Mouse (Mus musculus) urinary bladder, postnatal 36 days (tissue): ENCODE measurements around the gene Wdr76.
"Not testable (repeated sequence)": the region's sequence is repeated elsewhere in the genome, so short reads cannot be mapped to it uniquely, and the experiment has no call there.

Experiments used
- DNase-seq, 2 experiments: peaks; one replicate each; pipeline ENCODE4 v3.0.0; 2022; ENCODE audit warnings: low spot score in 2 of 2, mixed read lengths in 1 of 2

Gene Wdr76

DNA sequence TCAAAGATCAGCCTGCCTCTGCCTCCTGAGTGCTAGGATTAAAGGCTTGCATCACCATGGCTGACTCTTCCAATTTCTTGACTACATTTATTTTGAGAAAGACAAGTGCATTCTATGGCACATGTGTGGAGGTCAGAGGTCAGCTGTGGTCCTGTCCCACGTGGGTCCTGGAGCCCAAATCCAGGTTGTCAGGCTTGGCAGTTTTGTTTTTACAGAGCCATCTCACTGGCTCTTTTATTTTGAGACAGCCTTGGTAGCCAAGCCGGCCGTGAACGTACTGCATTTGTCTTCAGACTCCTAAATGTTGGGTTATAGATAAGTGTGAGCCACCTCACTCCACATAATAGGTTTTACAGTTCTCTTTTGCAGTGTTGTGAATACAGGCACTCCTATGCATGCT, 12.2 kb downstream of the Wdr76 start:
- DNase-seq: not testable (repeated sequence)

DNA sequence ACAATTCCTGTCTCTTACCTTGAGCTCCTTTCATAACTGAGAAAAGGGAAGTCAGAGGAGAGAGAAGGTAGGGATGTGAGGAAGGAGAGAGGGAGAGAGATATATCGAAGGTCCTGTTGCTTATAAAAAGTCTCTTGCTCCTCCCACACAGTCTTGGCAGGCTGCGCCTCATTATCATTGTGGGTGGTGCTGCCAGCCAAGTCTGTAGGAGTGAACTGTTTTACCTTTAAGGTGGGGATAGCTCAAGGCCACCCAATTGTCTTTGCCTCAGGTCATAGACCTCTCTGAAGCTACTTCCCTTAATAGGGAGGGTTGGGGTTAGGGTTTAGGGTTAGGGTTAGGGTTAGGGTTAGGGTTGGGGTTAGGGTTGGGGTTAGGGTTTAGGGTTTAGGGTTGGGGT, 15.5 kb downstream of the Wdr76 start:
- DNase-seq: no peak

DNA sequence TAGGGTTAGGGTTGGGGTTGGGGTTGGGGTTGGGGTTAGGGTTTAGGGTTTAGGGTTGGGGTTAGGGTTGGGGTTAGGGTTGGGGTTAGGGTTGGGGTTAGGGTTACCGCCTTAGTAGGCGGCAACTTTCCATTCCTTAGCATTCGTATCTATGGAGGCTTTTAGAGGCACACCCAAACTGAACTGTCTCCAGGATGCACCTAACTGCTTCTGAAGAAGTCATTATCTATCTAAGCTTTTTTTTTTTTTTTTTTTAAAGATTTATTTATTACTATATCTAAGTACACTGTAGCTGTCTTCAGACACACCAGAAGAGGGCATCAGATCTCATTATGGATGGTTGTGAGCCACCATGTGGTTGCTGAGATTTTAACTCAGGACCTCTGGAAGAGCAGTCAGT, 16.3 kb downstream of the Wdr76 start:
- DNase-seq: not testable (repeated sequence)

DNA sequence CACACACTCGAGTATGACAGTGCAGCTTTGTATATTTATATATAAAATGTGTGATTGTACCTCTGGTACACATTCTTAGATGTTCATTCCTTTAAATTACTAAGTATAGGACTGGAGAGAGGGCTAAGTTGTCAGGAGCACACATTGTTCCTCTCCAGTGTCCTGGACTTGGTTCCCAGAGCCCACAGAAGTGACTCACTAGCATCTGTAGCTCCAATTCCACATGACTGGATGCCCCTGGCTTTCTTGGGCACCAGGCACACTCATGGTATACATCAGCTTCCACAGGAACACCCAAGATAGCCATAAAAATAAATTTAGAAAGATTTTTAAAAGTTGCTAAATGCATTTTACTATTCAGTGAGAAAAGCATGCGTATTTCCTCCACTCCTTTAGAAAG, 18.5 kb downstream of the Wdr76 start:
- no peak for DNase-seq

DNA sequence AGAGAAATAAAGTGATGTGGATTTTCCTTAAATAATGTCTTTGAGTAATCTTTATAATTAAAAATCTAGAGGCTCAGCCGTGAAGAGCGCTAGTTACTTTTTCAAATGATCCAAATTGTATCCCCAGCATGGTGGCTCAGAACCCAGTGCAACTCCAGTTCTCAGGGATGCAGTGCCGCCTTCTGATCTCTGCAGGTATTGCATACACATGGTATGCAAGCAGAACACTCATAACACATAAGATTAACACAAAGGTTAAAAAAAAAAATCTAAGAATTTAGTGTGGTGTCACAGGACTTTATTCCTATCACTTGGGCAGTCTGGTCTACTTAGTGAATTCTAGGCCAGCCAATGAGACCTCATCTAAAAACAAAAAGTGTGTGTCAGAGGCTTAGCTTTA, 38.3 kb downstream of the Wdr76 start:
- DNase-seq: no peak

DNA sequence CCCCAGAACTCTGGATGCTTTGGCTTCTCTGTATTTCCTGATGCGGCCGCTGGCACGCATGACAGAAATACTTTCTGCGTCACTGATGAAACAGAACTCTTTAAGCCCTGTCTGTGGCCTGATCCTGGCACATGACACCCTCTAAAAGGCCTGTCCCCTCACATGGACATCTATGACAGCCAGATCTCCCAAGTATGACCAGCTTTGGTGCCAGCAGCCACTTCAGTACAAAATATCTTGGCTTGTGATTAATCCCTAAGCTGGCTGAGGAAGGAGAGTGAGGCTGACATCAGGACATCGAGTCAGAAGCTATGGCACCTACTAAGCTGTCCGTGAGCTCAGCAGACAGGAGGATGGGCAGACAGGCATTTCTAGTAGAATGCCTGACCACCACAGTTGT, 43.1 kb downstream of the Wdr76 start:
- DNase-seq: no peak

DNA sequence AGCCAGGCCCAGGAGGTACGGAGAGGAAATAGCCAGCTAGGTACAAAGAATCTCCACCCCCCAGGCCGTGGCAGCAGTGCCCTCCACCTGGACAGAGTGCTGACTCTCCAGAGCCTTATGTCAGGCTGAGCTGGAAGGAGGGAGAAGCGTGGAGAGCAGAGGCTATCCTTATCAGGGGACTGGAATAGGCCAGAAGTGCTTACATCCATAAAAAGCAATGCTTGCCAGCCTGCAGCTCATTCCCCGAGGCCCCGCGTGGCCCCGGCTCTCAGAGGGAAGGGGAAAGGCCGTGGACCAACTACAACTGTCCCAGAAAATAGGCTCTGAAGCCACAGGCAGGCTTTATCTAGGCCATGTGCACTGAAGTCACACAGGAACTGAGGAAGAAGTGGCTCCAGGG, 44.7 kb downstream of the Wdr76 start:
- DNase-seq: no peak

DNA sequence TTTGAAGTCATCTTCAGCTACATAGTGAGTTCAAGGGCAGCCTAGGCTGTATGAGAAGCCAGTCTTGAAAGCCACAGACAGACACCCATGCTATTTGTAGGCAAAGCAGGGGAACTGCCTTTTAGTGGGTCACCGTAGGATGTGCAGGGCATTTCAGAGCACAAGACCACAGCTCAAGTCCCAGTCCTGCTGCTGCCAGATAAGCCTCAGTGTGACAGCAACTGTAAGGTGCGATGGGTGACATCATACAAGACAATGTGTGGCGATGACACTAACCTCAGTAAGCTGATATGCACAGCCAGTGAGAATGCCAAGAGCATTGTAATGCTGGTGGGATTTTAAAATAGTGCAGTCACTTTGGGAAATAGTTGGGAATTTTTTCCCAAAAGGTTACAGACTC, 56.6 kb downstream of the Wdr76 start:
- no peak for DNase-seq

DNA sequence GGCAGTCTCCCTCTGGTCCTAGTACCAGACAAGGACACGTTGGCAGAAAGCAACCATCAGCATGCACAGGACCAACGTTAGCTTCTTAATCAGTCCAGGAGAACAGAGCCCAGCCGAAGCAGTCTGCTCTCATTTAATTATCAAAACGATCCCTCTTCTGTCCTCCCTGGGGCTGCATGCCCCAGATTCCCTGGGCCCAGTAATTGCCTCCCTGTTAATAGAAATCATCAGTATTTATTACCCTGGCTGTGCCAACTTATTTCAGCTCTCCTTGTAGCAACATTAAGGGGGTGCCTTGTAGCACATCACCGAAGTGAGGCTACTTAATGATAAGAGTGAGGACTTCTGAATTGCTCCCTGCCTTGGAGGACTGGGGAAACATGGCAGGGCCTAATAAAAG, 59.4 kb downstream of the Wdr76 start:
- DNase-seq: no peak

DNA sequence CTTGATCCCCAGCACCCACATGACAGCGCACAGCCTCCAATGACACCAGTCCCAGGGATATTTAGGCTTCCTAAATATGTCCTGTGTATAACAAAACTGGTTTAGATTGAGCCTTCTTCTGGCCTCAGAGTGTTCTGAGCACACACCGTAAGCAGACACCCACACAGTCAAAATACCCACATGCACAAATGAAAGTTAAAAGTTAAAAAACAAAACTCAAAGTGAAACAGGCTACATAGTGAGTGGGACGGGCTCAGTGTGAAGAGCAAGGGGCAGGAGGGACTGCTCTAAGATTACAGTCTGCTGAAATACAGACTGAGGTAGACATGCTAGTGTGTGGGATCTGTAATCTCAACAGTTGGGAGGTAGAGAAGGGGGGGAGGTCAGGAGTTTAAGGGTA, 63.5 kb downstream of the Wdr76 start:
- DNase-seq: no peak

DNA sequence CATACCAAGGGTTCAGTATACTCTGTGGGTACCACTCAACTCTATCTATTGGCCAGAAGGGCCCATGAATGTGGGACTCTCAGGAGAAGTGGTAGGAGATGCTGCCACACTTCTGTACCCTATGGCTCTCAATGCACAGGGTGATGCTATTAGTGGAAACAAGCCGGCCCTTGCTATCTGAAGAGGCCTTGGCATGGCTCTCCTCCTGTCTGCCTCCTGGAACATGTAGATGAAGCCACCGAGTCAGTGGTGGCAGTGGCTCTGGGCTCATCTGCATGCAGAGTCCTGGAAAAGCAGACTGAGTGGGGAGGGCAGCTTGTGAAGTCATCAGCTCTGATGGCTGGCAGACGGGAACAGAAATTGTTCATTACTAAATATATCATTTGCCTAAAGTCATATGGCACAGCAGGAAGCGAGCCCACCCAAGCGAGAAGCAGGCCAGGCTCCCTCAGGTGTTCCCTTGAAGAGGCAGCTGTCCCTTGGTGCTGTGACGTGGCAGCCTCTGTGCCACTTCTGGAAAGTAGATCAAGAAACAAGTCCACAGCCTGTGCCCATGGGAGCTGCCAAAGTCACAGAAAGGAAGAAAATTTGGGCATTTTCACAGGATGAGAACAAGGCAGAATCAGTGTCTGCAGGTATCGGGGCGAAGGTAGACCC, 64.6 kb downstream of the Wdr76 start:
- no peak for DNase-seq

DNA sequence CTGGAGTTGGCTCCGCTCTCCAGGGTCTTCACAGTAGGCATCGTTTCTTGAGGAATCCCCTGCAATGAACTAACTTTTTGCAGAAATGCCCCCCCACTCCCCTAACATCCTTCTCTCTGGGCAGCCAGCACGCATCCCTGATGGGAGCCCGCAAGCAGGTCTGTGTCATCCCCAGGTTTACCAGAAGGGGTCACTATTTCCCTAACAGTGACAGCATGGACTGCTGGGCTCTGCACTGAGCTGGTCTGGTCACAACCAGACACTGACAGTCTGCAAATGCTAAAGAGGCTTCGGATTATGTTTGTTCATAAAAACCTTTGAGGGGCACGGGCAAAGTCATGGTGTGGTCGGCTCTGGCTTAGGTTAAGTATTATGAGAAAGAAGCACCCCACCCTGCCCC, 65.3 kb downstream of the Wdr76 start:
- DNase-seq: peak; percentile 65 to 73

DNA sequence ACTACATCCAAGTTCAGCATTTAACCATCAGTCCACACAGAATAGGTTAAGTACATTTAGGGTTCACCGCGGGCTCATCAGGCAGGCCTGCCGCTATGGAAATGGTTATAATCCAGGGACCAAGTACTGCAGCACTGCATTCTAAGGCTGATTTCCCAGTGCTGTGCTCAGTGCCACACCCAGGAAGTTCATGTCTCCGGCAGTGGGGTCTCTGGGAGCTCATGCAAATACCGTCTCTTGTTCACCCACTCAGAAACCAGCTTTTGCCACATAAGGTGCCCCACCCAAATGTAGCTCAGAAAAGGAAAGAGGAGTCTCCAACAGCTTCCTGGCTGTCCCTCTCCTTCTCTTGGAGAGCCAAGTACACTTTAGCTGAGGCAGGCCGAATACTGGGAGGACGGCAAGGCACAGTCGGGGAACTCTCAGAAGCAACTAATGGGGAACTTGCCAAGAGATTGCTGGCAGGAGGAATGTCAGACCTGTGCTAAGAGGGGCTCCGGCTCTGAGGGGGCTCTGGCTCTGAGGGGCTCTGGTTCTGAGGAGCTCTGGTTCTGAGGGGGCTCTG, 67.6 kb downstream of the Wdr76 start:
- DNase-seq: no peak

DNA sequence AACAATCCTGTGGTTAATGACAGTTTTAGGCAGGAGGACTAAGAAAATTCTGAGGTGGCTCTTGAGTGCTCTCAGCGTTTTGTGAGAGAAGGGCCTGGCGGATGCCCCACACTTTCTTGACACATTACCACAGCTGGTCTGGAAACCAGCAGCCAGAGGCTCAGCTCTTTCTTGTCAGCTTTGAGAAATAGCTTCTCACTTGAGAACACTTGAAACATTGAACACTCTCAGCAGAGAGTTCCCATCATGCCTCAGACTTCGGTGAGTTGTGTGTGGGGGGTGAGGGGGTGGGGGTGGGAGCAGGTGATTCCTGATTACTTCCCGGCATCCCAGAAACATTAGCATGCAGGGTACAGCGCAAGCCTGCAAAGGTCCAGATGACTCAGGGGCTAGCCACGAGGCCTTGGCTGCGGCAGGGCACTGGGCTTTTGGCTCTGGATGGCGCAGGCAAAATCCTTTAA, 69.2 kb downstream of the Wdr76 start:
- DNase-seq: no peak

DNA sequence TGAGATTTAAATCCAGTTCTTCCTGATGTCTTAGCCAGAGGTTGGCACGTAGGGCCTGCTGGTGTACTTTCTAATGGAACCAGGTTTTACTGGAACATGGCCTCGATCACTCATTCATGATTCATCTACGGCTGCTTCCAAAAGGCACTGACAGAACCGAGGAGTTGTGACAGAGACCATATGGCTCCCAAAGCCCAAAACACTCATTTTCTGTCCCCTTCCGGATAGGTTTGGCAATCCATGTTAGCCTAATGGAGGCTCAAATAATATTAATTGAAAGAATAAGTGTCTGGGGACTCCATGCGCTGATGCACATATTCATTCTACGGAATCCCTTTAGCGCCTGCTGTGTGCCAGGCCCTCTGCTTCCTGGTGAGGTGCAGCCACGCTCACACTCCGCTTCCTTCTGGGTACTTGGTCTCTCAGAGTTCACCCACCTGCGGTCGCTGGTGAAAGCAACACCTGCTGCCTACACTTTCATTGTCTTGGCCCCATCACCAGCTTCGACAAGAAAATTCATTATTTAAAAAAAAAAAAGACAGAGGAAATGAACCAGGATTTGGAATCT, 76.4 kb downstream of the Wdr76 start:
- no peak for DNase-seq

DNA sequence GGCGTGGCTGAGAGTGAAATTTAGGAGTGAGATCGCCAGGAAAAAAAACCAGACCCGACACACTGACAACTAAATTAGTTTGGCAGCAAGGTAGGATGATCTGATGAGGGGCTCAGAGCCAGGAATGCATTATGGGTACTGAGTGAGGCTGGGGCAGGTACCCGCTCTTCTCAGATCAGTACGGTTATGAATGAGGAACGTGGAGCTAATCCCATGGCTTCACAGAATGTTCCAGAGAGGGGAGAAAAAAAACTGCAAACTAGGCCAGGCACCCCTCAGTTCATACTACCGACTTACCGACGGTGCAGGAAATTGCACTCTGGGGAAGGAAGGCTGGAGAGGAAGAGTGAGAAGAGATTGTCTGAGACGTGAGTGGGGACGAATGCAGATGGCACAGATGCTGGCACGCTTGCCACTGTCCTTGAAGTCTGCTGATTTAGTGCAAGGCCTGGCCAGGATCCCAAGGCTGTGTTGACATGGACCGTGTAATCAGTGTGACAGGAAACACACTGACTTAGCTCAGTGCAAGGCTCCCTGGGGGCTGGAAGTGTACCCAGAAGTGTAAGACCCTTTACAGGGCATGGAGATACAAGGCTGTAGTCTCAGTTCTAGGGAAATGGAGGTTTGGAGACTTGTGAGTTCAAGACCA, 77.1 kb downstream of the Wdr76 start:
- DNase-seq: no peak

DNA sequence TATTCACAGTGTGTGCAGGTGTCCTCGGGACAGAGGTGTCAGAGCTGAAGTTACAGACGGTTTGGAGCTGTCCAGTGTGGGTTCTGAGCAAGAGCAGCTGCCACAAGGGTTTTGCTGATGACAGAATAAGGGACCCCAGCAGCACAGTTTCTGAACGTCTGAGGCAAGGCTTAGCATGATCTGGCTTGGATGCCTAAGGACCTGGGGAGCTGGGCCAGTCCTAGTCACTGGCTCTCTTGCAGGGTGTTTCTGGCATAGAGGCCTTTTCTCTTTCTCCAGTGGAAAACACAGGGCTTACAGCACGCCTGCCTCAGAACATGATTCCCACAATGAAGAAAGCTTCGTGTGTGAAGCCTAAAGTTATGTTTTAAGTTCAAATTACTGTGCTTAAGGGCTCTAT, 78.2 kb downstream of the Wdr76 start:
- no peak for DNase-seq

DNA sequence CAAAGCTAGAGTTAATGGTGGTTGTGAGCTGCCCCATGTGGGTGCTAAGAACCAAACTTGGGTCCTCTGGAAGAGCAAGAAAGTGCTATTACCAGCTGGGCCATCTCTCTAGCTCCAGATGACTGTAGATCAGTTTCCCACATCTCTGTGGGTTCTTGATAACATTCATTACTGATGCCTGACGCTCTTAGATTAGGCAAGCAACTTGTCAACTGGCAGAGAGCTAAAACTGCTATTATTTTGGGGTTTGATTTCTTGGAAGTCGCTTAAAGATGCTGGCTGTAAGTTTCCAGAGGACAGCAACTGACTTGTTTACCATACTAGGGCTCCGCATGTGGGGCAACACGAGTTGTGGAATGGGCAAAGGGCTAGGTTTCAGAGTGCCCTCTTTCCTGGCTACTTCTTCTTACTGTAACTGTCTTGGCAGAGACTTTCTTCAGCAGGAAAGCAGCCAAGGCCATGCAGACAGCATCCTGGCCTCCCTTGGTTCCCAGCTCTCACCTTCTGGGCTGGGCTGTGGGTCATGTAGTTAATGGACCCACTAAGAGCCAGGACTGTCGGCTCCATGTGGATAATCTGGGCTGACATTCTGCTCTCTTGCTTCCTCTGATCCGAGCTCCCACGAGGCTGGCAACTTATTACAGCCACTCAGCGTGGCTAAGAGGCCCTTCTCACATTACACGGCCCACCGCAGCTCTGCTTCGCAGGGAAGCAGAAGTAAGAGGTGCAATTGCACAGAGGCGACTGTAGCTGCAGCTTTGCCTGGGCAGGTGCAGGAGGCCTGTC, 81.2 kb downstream of the Wdr76 start:
- no peak for DNase-seq

DNA sequence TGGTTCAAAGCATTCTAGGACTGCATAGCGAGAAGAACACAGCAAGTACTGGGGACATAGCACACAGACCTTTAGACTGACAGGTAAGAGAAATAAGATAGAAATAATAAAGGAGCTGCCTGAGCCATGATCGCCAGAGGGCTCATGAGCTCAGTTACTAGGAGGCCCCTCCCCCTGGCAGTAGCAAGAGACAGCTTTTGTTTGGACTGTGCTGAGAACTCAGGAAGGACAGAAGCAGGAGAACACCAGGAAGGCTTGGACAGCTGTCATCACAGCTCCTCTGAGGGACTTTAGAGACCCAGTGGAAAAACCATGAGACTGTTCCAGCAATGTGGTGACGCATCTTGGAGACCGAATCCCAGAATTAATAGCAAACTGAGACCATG, 81.8 kb downstream of the Wdr76 start:
- DNase-seq: no peak

DNA sequence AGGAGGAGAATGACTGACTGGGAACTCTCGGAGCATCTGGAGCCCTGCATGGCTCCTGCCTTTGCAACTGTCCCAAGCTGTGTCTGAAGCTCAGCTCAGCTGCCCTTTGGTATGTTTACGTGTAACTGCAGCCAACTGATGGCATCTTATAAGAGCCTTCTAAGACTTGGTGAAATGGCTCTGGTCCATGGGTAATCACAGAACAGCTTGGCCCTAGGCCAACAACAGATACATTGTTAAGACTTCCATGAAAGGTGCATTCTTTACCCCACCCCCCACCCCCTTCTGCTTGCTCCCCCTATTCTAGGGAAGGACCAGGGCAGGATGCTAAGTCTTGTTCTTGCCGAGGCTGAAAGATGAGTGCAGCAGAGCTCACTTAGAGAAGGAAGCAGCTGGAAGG, 87.6 kb downstream of the Wdr76 start:
- no peak for DNase-seq
